In the genomic region with DNA sequence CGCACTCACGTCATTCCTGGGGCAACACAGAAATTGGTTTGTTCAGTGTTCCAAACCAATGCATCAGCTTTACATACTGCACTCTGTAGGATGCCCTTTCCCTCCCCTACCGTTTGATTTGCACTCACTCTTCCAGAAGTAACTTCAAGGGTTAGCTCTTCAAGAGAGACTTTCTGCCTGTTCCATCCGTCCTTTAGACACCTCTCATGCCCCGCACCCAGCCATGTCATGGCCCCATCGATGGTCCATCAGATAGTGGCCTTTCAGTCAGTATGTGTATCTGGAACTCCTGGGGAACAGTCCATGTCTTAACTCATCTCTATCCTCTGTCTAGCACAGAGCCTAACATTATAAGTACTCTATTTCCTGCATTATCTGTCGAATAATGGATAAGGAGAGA, we compare ENCODE assay signal across 21 mouse cellular contexts. TPM values are rescaled to one million over a fixed set of nuclear protein-coding genes. Genes with fewer than 3 reads are reported as not detected.
"Had no signal": no experiment of that assay in that cellular context is flagged by ENCODE, and none has a peak within 500 bp of the region (broad histone marks: within the 10 kb centered on the region; RNA-seq: fewer than 3 reads in every experiment).

No protein-coding gene starts in this region.

- H3K27ac ChIP-seq: intestine, embryonic 15.5 days; limb, embryonic 15.5 days; midbrain, embryonic 10.5 days; midbrain, embryonic 15.5 days; neural tube, embryonic 12.5 days had no signal

- H3K4me3 ChIP-seq: intestine, embryonic 15.5 days; limb, embryonic 15.5 days; midbrain, embryonic 10.5 days; midbrain, embryonic 15.5 days; neural tube, embryonic 12.5 days had no signal

- H3K4me2 ChIP-seq: intestine, embryonic 15.5 days; limb, embryonic 15.5 days; lung, embryonic 14.5 days; midbrain, embryonic 15.5 days; neural tube, embryonic 12.5 days had no signal

- H3K4me1 ChIP-seq: intestine, embryonic 15.5 days; limb, embryonic 15.5 days; midbrain, embryonic 10.5 days; midbrain, embryonic 15.5 days; neural tube, embryonic 12.5 days had no signal

- DNase-seq: kidney, adult 2 months; kidney, postnatal 25 days; layer of hippocampus, adult 9-11 months; layer of hippocampus, postnatal 36 days; lung, embryonic 14.5 days; lung, postnatal 10 days; lung, postnatal 4 days; right cerebral cortex, postnatal 4 days; spleen, adult 18-20 months; thymus, adult 18-20 months; thymus, postnatal 25 days had no signal

- ATAC-seq: intestine, embryonic 15.5 days; midbrain, embryonic 15.5 days had no signal

- H3K27me3 ChIP-seq: intestine, embryonic 15.5 days; limb, embryonic 15.5 days; midbrain, embryonic 15.5 days; neural tube, embryonic 12.5 days had no signal

- H3K9ac ChIP-seq: intestine, embryonic 15.5 days; limb, embryonic 15.5 days; lung, embryonic 14.5 days; midbrain, embryonic 15.5 days; neural tube, embryonic 12.5 days had no signal

- H3K9me3 ChIP-seq: intestine, embryonic 15.5 days; limb, embryonic 15.5 days; midbrain, embryonic 10.5 days; midbrain, embryonic 15.5 days; neural tube, embryonic 12.5 days had no signal

RNA-seq across cellular contexts. Expression of a gene that starts 16.9 kb away (rescaled TPM):
- total RNA-seq: megakaryocyte, adult 5-6 weeks; monocyte, adult 5-6 weeks had no signal

RNA-seq across cellular contexts. Expression of a gene that starts 17.2 kb away (rescaled TPM):
- total RNA-seq: layer of hippocampus, adult 18-20 months; layer of hippocampus, postnatal 36 days; left cerebral cortex, postnatal 25 days; megakaryocyte, adult 5-6 weeks; monocyte, adult 5-6 weeks; neutrophil, adult 5-6 weeks had no signal
- polyA plus RNA-seq: lung, embryonic 14.5 days; midbrain, embryonic 10.5 days; midbrain, embryonic 15.5 days had no signal
